Mouse (Mus musculus) urinary bladder, postnatal 36 days (tissue): ENCODE data around the gene Lrp8.

Source experiments
- DNase-seq, 2 experiments: peaks; one replicate each; pipeline ENCODE4 v3.0.0; 2022; ENCODE audit warnings: low spot score in 2 of 2, mixed read lengths in 1 of 2

Lrp8 gene

GRCm38 (mm10) chr4:107802185-107802449 lies at the start of gene Lrp8:
Gene Lrp8 (plus strand): TSS chr4:107802261.
- DNase-seq, result no peak

- no peak for DNase-seq
These were observed 45.8 kb upstream of the Lrp8 start for GRCm38 (mm10) chr4:107756222-107756621.

GRCm38 (mm10) chr4:107757487-107758470 lies 44.3 kb upstream of the Lrp8 start:
- no peak for DNase-seq

- DNase-seq, result no peak
These were observed 43.1 kb upstream of the Lrp8 start for GRCm38 (mm10) chr4:107758938-107759337.

- DNase-seq, result no peak
These were observed 39.1 kb upstream of the Lrp8 start for GRCm38 (mm10) chr4:107763001-107763400.

GRCm38 (mm10) chr4:107763598-107763997 lies 38.5 kb upstream of the Lrp8 start:
- DNase-seq, result no peak

- DNase-seq, result no peak
These were observed 36.8 kb upstream of the Lrp8 start for GRCm38 (mm10) chr4:107765196-107765813.

- DNase-seq, result no peak
These were observed 35.9 kb upstream of the Lrp8 start for GRCm38 (mm10) chr4:107766182-107766581.

- no peak for DNase-seq
These were observed 29.8 kb upstream of the Lrp8 start for GRCm38 (mm10) chr4:107772122-107772825.

- DNase-seq, result no peak
These were observed 27.2 kb upstream of the Lrp8 start for GRCm38 (mm10) chr4:107774868-107775267.

- no peak for DNase-seq
These were observed 26.4 kb upstream of the Lrp8 start for GRCm38 (mm10) chr4:107775672-107776071.

GRCm38 (mm10) chr4:107776990-107777673 lies 24.9 kb upstream of the Lrp8 start:
- DNase-seq, result no peak

- DNase-seq, result no peak
These were observed 18.5 kb upstream of the Lrp8 start for GRCm38 (mm10) chr4:107783541-107783940.

GRCm38 (mm10) chr4:107788841-107789240 lies 13.2 kb upstream of the Lrp8 start:
- DNase-seq, result no peak

- DNase-seq, result no peak
These were observed 1.3 kb upstream of the Lrp8 start for GRCm38 (mm10) chr4:107800801-107801200.

- peak; percentile 54 to 71 for DNase-seq
These were observed 486 bp upstream of the Lrp8 start for GRCm38 (mm10) chr4:107801366-107802184.

GRCm38 (mm10) chr4:107802450-107803331 lies 630 bp downstream of the Lrp8 start:
- peak in 1 of 2 experiments; percentile 5 for DNase-seq

GRCm38 (mm10) chr4:107803351-107804106 lies 1.5 kb downstream of the Lrp8 start:
- peak; percentile 73 to 77 for DNase-seq

GRCm38 (mm10) chr4:107805491-107805890 lies 3.4 kb downstream of the Lrp8 start:
- DNase-seq, result no peak
